Mouse (Mus musculus) limb, embryonic 15.5 days (tissue): ENCODE measurements at regions not wholly inside any gene's neighbourhood (a gene's known extent, or its start where the extent isn't known, plus 50 kb on each side); places are given as distances from the start of the nearest gene placed in this dataset.

Experiments used
- ATAC-seq: fragments of 200-750 bp; cut with Nextera tagmentation; 2 replicates; pipeline ENCODE4 v1.8.0; 2017; ENCODE audit warnings: low read depth, moderate TSS enrichment; ENCODE audit not compliant: insufficient number of reproducible peaks, low FRiP score, low TSS enrichment
- H3K27ac ChIP-seq: fragments of 300-500 bp; sonication (generic); 2 replicates; pipeline ENCODE4 v1.5.1; 2015; ENCODE audit warnings: moderate library complexity, mild to moderate bottlenecking, inconsistent platforms
- H3K27me3 ChIP-seq: fragments of 300-500 bp; sonication (generic); 2 replicates; pipeline ENCODE4 v1.6.1; 2015; ENCODE audit warnings: inconsistent platforms
- H3K36me3 ChIP-seq: fragments of 300-500 bp; sonication (generic); 2 replicates; pipeline ENCODE4 v1.6.1; 2015; ENCODE audit warnings: inconsistent platforms
- H3K4me1 ChIP-seq: fragments of 300-500 bp; sonication (generic); 2 replicates; pipeline ENCODE4 v1.6.1; 2015; ENCODE audit warnings: inconsistent platforms
- H3K4me2 ChIP-seq: fragments of 300-500 bp; sonication (generic); 2 replicates; pipeline ENCODE4 v1.6.1; 2015; ENCODE audit warnings: mild to moderate bottlenecking, inconsistent platforms
- H3K4me3 ChIP-seq: fragments of 300-500 bp; sonication (generic); 2 replicates; pipeline ENCODE4 v1.5.1; 2015; ENCODE audit warnings: mild to moderate bottlenecking, inconsistent platforms
- H3K9ac ChIP-seq: fragments of 300-500 bp; sonication (generic); 2 replicates; pipeline ENCODE4 v1.6.1; 2015; ENCODE audit warnings: inconsistent platforms
- H3K9me3 ChIP-seq: fragments of 300-500 bp; sonication (generic); 2 replicates; pipeline ENCODE4 v1.6.1; 2016; ENCODE audit warnings: inconsistent platforms
- WGBS: fragments of 180-500 bp; shearing (Covaris S2); methylation state at CpG from one replicate; pipeline ENCODE4 v1.1.7; 2015; 5-methylcytosine and 5-hydroxymethylcytosine counted together

GRCm38 (mm10) chr6:53130717-53131330 is 62.4 kb upstream of the Jazf1 start:
- Histone ChIP-seq H3K36me3 (no peaks in the 10 kb centered on the region), H3K27ac (no peak overlapping the region), H3K9me3 (no peaks in the 10 kb centered on the region), H3K27me3 (no peaks in the 10 kb centered on the region), H3K4me1 (0 out of 2 replicates have a peak, but pooled peaks cover 5% of the 10 kb centered on the region), H3K4me2 (no peak overlapping the region), H3K4me3 (no peak overlapping the region), H3K9ac (no peak overlapping the region)
- no peak for ATAC-seq
- 14% methylated on average over 2 of the region's 2 CpGs for WGBS

GRCm38 (mm10) chr6:53126776-53127175 is 58.3 kb upstream of the Jazf1 start:
- Histone ChIP-seq H3K9me3 (no peaks in the 10 kb centered on the region), H3K27ac (no peak overlapping the region), H3K9ac (no peak overlapping the region), H3K4me1 (0 out of 2 replicates have a peak, but pooled peaks cover 2% of the 10 kb centered on the region), H3K36me3 (no peaks in the 10 kb centered on the region), H3K4me2 (no peak overlapping the region), H3K27me3 (no peaks in the 10 kb centered on the region), H3K4me3 (no peak overlapping the region)
- ATAC-seq, result no peak
- WGBS, result 71% methylated on average over 5 of the region's 5 CpGs

- Histone ChIP-seq H3K4me3 (no peak overlapping the region), H3K27ac (no peak overlapping the region), H3K9me3 (no peaks in the 10 kb centered on the region), H3K4me1 (no peaks in the 10 kb centered on the region), H3K9ac (no peak overlapping the region), H3K4me2 (no peak overlapping the region), H3K27me3 (no peaks in the 10 kb centered on the region), H3K36me3 (no peaks in the 10 kb centered on the region)
- no peak for ATAC-seq
- WGBS, result 83% methylated on average over 17 of the region's 17 CpGs
Measured at GRCm38 (mm10) chr6:53124800-53125450, 56.5 kb upstream of the Jazf1 start.

GRCm38 (mm10) chr6:53120385-53120784 is 52.0 kb upstream of the Jazf1 start:
- H3K27ac ChIP-seq, result no peak overlapping the region

More at GRCm38 (mm10) chr6:53120385-53120784, 52.0 kb upstream of the Jazf1 start:
- Histone ChIP-seq H3K4me2 (no peak overlapping the region), H3K36me3 (no peaks in the 10 kb centered on the region), H3K27me3 (no peaks in the 10 kb centered on the region), H3K9me3 (no peaks in the 10 kb centered on the region), H3K9ac (no peak overlapping the region), H3K4me1 (no peaks in the 10 kb centered on the region), H3K4me3 (no peak overlapping the region)
- 90% methylated on average over 5 of the region's 5 CpGs for WGBS
- ATAC-seq, result no peak
